Mouse (Mus musculus): ENCODE data around the gene Enkur. TPM values are rescaled to one million over a fixed set of nuclear protein-coding genes. Genes with fewer than 3 reads are reported as not detected.

Enkur gene
- polyA plus RNA-seq, 1 experiment = not detected

GRCm38 (mm10) chr2:21211361-21211760 is 6.2 kb upstream of the Enkur start:
- Histone ChIP-seq H3K27ac (replicated peaks; ENCODE audit: low read depth, low read length) (no peak overlapping the region), H3K4me1 (ENCODE audit: control insufficient read depth, insufficient read depth, insufficient read length, low read length) (no peaks in the 10 kb centered on the region), H3K4me3 (ENCODE audit: insufficient read depth, low read depth, low read length) (no peak overlapping the region)

- Histone ChIP-seq H3K4me3 (ENCODE audit: insufficient read depth, low read depth, low read length) (peak overlapping the region; percentile 96), H3K4me1 (ENCODE audit: control insufficient read depth, insufficient read depth, insufficient read length, low read length) (no peaks in the 10 kb centered on the region), H3K27ac (replicated peaks; ENCODE audit: low read depth, low read length) (no peak overlapping the region)
Observed at GRCm38 (mm10) chr2:21206278-21206677, 1.1 kb upstream of the Enkur start.

GRCm38 (mm10) chr2:21205831-21206159 is 630 bp upstream of the Enkur start:
- Histone ChIP-seq H3K4me1 (ENCODE audit: control insufficient read depth, insufficient read depth, insufficient read length, low read length) (no peaks in the 10 kb centered on the region), H3K27ac (replicated peaks; ENCODE audit: low read depth, low read length) (peak overlapping the region; percentile 48; the same call in 1 of the 2 replicates), H3K4me3 (ENCODE audit: insufficient read depth, low read depth, low read length) (peak overlapping the region; percentile 96)

GRCm38 (mm10) chr2:21202754-21203153 is 2.4 kb downstream of the Enkur start:
- Histone ChIP-seq H3K4me1 (ENCODE audit: control insufficient read depth, insufficient read depth, insufficient read length, low read length) (no peaks in the 10 kb centered on the region), H3K4me3 (ENCODE audit: insufficient read depth, low read depth, low read length) (no peak overlapping the region), H3K27ac (replicated peaks; ENCODE audit: low read depth, low read length) (no peak overlapping the region)

- no peak overlapping the region for H3K27ac ChIP-seq (replicated peaks; ENCODE audit: low read depth, low read length)
- H3K4me3 ChIP-seq (ENCODE audit: insufficient read depth, low read depth, low read length) = no peak overlapping the region
- no peaks in the 10 kb centered on the region for H3K4me1 ChIP-seq (ENCODE audit: control insufficient read depth, insufficient read depth, insufficient read length, low read length)
Observed at GRCm38 (mm10) chr2:21199051-21199450, 6.1 kb downstream of the Enkur start.

- H3K4me3 ChIP-seq (ENCODE audit: insufficient read depth, low read depth, low read length) = no peak overlapping the region
- H3K27ac ChIP-seq (replicated peaks; ENCODE audit: low read depth, low read length) = no peak overlapping the region
- H3K4me1 ChIP-seq (ENCODE audit: control insufficient read depth, insufficient read depth, insufficient read length, low read length) = no peaks in the 10 kb centered on the region
Observed at GRCm38 (mm10) chr2:21195233-21195632, 9.9 kb downstream of the Enkur start.

GRCm38 (mm10) chr2:21191232-21191631 is 13.9 kb downstream of the Enkur start:
- Histone ChIP-seq H3K4me3 (ENCODE audit: insufficient read depth, low read depth, low read length) (no peak overlapping the region), H3K4me1 (ENCODE audit: control insufficient read depth, insufficient read depth, insufficient read length, low read length) (no peaks in the 10 kb centered on the region), H3K27ac (replicated peaks; ENCODE audit: low read depth, low read length) (no peak overlapping the region)

GRCm38 (mm10) chr2:21188610-21189009 is 16.6 kb downstream of the Enkur start:
- Histone ChIP-seq H3K4me1 (ENCODE audit: control insufficient read depth, insufficient read depth, insufficient read length, low read length) (no peaks in the 10 kb centered on the region), H3K4me3 (ENCODE audit: insufficient read depth, low read depth, low read length) (no peak overlapping the region), H3K27ac (replicated peaks; ENCODE audit: low read depth, low read length) (no peak overlapping the region)

GRCm38 (mm10) chr2:21187576-21187975 is 17.6 kb downstream of the Enkur start:
- H3K4me1 ChIP-seq (ENCODE audit: control insufficient read depth, insufficient read depth, insufficient read length, low read length) = no peaks in the 10 kb centered on the region
- no peak overlapping the region for H3K4me3 ChIP-seq (ENCODE audit: insufficient read depth, low read depth, low read length)
- no peak overlapping the region for H3K27ac ChIP-seq (replicated peaks; ENCODE audit: low read depth, low read length)

GRCm38 (mm10) chr2:21182811-21183210 is 22.4 kb downstream of the Enkur start:
- no peak overlapping the region for H3K27ac ChIP-seq (replicated peaks; ENCODE audit: low read depth, low read length)
- H3K4me3 ChIP-seq (ENCODE audit: insufficient read depth, low read depth, low read length) = no peak overlapping the region
- no peaks in the 10 kb centered on the region for H3K4me1 ChIP-seq (ENCODE audit: control insufficient read depth, insufficient read depth, insufficient read length, low read length)

GRCm38 (mm10) chr2:21179136-21179535 is 26.0 kb downstream of the Enkur start:
- Histone ChIP-seq H3K4me1 (ENCODE audit: control insufficient read depth, insufficient read depth, insufficient read length, low read length) (no peaks in the 10 kb centered on the region), H3K4me3 (ENCODE audit: insufficient read depth, low read depth, low read length) (no peak overlapping the region), H3K27ac (replicated peaks; ENCODE audit: low read depth, low read length) (no peak overlapping the region)

- H3K4me1 ChIP-seq (ENCODE audit: control insufficient read depth, insufficient read depth, insufficient read length, low read length) = no peaks in the 10 kb centered on the region
- H3K4me3 ChIP-seq (ENCODE audit: insufficient read depth, low read depth, low read length) = no peak overlapping the region
- H3K27ac ChIP-seq (replicated peaks; ENCODE audit: low read depth, low read length) = no peak overlapping the region
Observed at GRCm38 (mm10) chr2:21172797-21173196, 32.4 kb downstream of the Enkur start.

GRCm38 (mm10) chr2:21167916-21168315 is 37.2 kb downstream of the Enkur start:
- Histone ChIP-seq H3K4me1 (ENCODE audit: control insufficient read depth, insufficient read depth, insufficient read length, low read length) (no peaks in the 10 kb centered on the region), H3K4me3 (ENCODE audit: insufficient read depth, low read depth, low read length) (no peak overlapping the region), H3K27ac (replicated peaks; ENCODE audit: low read depth, low read length) (no peak overlapping the region)

GRCm38 (mm10) chr2:21164296-21164695 is 40.9 kb downstream of the Enkur start:
- Histone ChIP-seq H3K4me3 (ENCODE audit: insufficient read depth, low read depth, low read length) (no peak overlapping the region), H3K4me1 (ENCODE audit: control insufficient read depth, insufficient read depth, insufficient read length, low read length) (no peaks in the 10 kb centered on the region), H3K27ac (replicated peaks; ENCODE audit: low read depth, low read length) (no peak overlapping the region)

- Histone ChIP-seq H3K27ac (replicated peaks; ENCODE audit: low read depth, low read length) (no peak overlapping the region), H3K4me3 (ENCODE audit: insufficient read depth, low read depth, low read length) (no peak overlapping the region), H3K4me1 (ENCODE audit: control insufficient read depth, insufficient read depth, insufficient read length, low read length) (no peaks in the 10 kb centered on the region)
Observed at GRCm38 (mm10) chr2:21153469-21153868, 51.7 kb downstream of the Enkur start.

GRCm38 (mm10) chr2:21147169-21147568 is 58.0 kb downstream of the Enkur start:
- peak overlapping the region; percentile 68 for H3K27ac ChIP-seq (replicated peaks; ENCODE audit: low read depth, low read length)
- H3K4me1 ChIP-seq (ENCODE audit: control insufficient read depth, insufficient read depth, insufficient read length, low read length) = no peaks in the 10 kb centered on the region
- no peak overlapping the region for H3K4me3 ChIP-seq (ENCODE audit: insufficient read depth, low read depth, low read length)

GRCm38 (mm10) chr2:21146486-21146885 is 58.7 kb downstream of the Enkur start:
- Histone ChIP-seq H3K4me3 (ENCODE audit: insufficient read depth, low read depth, low read length) (no peak overlapping the region), H3K27ac (replicated peaks; ENCODE audit: low read depth, low read length) (no peak overlapping the region; the same call in 1 of the 2 replicates), H3K4me1 (ENCODE audit: control insufficient read depth, insufficient read depth, insufficient read length, low read length) (no peaks in the 10 kb centered on the region)

Data from brown adipose tissue, adult 24 weeks (tissue).